Mouse (Mus musculus): ENCODE results near the gene Gmnn. TPM values are rescaled to one million over a fixed set of nuclear protein-coding genes. Genes with fewer than 3 reads are reported as not detected.
"Not testable (repeated sequence)": the region's sequence is repeated elsewhere in the genome, so short reads cannot be mapped to it uniquely, and the experiment has no call there.

Gmnn gene
- 10 to 100 TPM; 10.2 to 11.7 TPM for total RNA-seq (2021)
- long read RNA-seq, experiment 1, transcript Gmnn-202 (7 exons, 963 nt) = major isoform, 18 of 24 reads
- long read RNA-seq, experiment 1, partial matches to known transcripts = 3 of 24 reads
- long read RNA-seq, experiment 1, other reads (novel, unspliced or antisense) = 2 of 24 reads
- long read RNA-seq, experiment 2, transcript Gmnn-202 (7 exons, 963 nt) = major isoform, 9 of 14 reads
- long read RNA-seq, experiment 2, partial matches to known transcripts = 1 of 14 reads
- long read RNA-seq, experiment 2, other reads (novel, unspliced or antisense) = 3 of 14 reads

GRCm38 (mm10) chr13:24761403-24762227 is at the start of gene Gmnn:
Gene Gmnn (minus strand): TSS chr13:24761923.
- peak; percentile 72 to 87 for DNase-seq (ENCODE audit: low spot score in 2 of 2)

- no peak for DNase-seq (ENCODE audit: low spot score in 2 of 2)
These were observed 44.4 kb upstream of the Gmnn start for GRCm38 (mm10) chr13:24806079-24806478.

GRCm38 (mm10) chr13:24803196-24803595 is 41.5 kb upstream of the Gmnn start:
- DNase-seq (ENCODE audit: low spot score in 2 of 2) = no peak

GRCm38 (mm10) chr13:24802131-24802691 is 40.5 kb upstream of the Gmnn start:
- peak in 1 of 2 experiments; percentile 17 for DNase-seq (ENCODE audit: low spot score in 2 of 2)

- DNase-seq (ENCODE audit: low spot score in 2 of 2) = peak; percentile 40 to 67
These were observed 39.7 kb upstream of the Gmnn start, which contains the start of gene BC005537 for GRCm38 (mm10) chr13:24801308-24801921. Gene BC005537 (plus strand): TSS chr13:24801657.

GRCm38 (mm10) chr13:24800674-24801307 is 39.1 kb upstream of the Gmnn start:
- DNase-seq (ENCODE audit: low spot score in 2 of 2) = peak; percentile 90 to 94

- DNase-seq (ENCODE audit: low spot score in 2 of 2) = peak in 1 of 2 experiments; percentile 31
These were observed 38.4 kb upstream of the Gmnn start for GRCm38 (mm10) chr13:24799925-24800673.

- no peak for DNase-seq (ENCODE audit: low spot score in 2 of 2)
These were observed 37.7 kb upstream of the Gmnn start for GRCm38 (mm10) chr13:24799378-24799777.

- DNase-seq (ENCODE audit: low spot score in 2 of 2) = no peak
These were observed 37.0 kb upstream of the Gmnn start for GRCm38 (mm10) chr13:24798686-24799085.

GRCm38 (mm10) chr13:24792411-24793045 is 30.8 kb upstream of the Gmnn start:
- no peak for DNase-seq (ENCODE audit: low spot score in 2 of 2)

- DNase-seq (ENCODE audit: low spot score in 2 of 2) = no peak
These were observed 29.6 kb upstream of the Gmnn start for GRCm38 (mm10) chr13:24791349-24791748.

GRCm38 (mm10) chr13:24787477-24787876 is 25.8 kb upstream of the Gmnn start:
- no peak for DNase-seq (ENCODE audit: low spot score in 2 of 2)

- DNase-seq (ENCODE audit: low spot score in 2 of 2) = no peak
These were observed 24.3 kb upstream of the Gmnn start for GRCm38 (mm10) chr13:24786014-24786490.

GRCm38 (mm10) chr13:24781916-24782315 is 20.2 kb upstream of the Gmnn start:
- DNase-seq (ENCODE audit: low spot score in 2 of 2) = no peak

GRCm38 (mm10) chr13:24778706-24779380 is 17.1 kb upstream of the Gmnn start:
- no peak for DNase-seq (ENCODE audit: low spot score in 2 of 2)

GRCm38 (mm10) chr13:24778026-24778425 is 16.3 kb upstream of the Gmnn start:
- no peak for DNase-seq (ENCODE audit: low spot score in 2 of 2)

GRCm38 (mm10) chr13:24776146-24776844 is 14.6 kb upstream of the Gmnn start:
- peak; percentile 26 to 29 for DNase-seq (ENCODE audit: low spot score in 2 of 2)

GRCm38 (mm10) chr13:24771482-24771881 is 9.8 kb upstream of the Gmnn start:
- not testable (repeated sequence) for DNase-seq (ENCODE audit: low spot score in 2 of 2)

Data from gastrocnemius, postnatal 4 days (tissue).